Mouse (Mus musculus) left cerebral cortex, adult 11 months (tissue): ENCODE data around the gene Vmn2r34.
"Not testable (repeated sequence)": the region's sequence is repeated elsewhere in the genome, so short reads cannot be mapped to it uniquely, and the experiment has no call there.

ENCODE experiments used
- DNase-seq: peaks from one replicate; pipeline ENCODE4 v3.0.0; 2022; ENCODE audit warnings: low spot score

Gene Vmn2r34

GRCm38 (mm10) chr7:7689413-7689812 is at the start of gene Vmn2r34:
TSS of gene Vmn2r34 (minus strand) at chr7:7689513.
- not testable (repeated sequence) for DNase-seq

GRCm38 (mm10) chr7:7674032-7674431 is 15.3 kb downstream of the Vmn2r34 start:
- DNase-seq = not testable (repeated sequence)
